Mouse (Mus musculus): Measurements from ENCODE around the gene Lipo1.
"Not testable (repeated sequence)": the region's sequence is repeated elsewhere in the genome, so short reads cannot be mapped to it uniquely, and the experiment has no call there.

The Lipo1 gene

DNA sequence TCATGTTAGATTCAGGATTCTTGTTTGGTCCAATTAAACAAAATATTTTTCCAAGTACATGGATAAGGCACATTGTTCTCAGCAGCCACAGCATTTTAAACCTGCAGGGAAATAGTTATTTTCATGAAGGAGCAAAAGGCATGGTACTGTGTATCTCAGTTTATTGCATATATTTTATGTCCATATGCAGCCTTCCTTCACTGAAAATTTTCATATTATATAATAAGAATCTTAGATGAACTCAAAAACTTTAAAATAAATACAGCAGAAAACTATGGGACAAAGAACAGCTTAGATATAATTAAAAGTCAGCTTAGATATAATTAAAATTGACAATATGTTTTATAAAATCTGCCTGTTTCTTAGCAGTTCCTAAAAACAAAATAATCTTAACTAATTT lies at the start of gene Lipo1:
Gene Lipo1, minus strand, starts transcription at position 101 of the 400 bp plus-strand sequence.
- DNase-seq (ENCODE audit: low spot score): not testable (repeated sequence)

DNA sequence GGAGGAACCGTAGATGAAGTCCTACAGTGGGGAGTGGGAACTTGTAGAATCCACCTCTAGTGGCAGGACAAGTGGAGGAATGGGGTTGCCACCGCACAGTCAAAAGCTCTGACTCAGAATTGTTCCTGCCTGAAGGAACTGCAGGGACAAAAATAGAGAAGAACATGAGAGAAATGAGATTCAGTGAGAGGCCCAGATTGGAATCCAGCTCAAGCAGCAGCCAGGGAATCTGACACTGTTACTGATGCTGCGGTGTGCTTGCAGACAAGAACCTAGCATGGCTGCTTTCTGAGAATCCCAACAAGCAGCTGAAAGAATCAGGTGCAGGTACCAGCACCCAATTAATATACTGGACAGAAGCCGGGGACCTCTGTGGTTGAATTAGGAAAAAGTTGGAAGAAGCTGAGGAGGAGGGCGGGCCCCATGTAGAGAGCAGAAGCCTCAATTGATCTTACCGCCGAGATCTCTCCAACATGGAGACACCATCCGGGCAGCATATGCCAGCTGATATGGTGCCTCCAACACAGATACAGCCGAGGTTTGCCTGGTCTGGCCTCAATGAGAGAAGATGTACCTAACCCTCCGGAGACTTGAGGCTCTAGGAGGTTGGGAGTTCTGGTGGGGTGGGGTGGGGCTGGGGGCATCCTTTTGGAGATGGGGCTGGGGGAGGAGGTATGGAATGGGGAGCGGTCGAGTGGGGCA lies 532 bp downstream of the Lipo1 start:
- no peak for DNase-seq (ENCODE audit: low spot score)

DNA sequence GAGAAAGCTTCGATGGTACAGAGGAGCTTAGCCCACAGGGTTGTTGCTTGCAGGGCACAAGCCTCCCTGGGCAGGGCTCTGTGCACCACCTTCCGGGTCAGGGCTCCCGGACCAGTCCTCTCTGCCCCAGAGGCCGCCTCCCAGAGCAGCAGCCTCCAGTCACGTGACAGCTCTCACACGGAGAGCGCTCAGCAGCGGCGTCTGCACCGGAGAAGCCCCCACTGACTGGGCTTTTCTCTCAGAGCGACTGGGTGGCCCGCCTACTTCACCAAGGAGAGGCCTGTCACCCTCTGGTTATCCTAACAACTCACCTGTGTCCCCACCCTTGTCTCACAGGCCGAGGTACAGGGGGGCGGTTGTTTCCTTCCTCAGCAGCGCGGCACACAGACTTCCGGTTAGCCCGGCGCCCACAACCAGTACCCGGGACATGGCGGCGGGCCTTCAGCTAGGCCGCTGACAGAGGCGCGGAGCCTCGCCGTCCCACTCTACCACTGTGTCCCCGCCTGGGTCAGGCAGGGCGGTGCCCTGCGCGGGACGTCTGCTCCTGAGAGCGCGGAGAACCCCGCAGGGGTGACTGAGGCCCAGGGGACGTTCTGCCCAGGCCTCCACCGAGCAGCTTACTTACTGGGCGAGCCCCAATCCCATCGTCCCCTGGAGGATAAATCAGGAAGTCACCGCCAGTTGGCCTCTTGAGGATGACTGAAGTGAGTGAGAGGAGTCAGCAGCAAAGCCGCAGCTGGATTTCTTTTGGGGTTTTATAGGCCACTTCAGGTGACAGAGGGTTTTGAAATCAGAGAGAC lies 25.8 kb downstream of the Lipo1 start, which contains the start of gene Lipo3:
Gene Lipo3, minus strand, starts transcription at position 665 of the 800 bp plus-strand sequence.
- peak; percentile 23 for DNase-seq (ENCODE audit: low spot score)

DNA sequence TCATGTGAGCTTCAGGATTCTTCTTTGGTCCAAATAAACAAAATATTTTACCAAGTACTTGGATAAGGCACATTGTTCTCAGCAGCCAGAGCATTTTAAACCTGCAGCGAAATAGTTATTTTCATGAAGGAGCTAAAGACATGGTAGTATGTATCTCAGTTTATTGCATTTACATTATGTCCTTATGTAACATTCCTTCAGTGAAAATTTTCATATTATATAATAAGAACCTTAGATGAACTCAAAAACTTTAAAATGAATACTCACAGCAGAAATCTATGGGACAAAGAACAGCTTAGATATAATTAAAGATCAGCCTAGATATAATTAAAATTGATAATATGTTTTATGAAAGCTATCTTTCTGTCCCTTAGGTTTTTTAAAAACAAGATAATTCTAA lies 36.0 kb downstream of the Lipo1 start, which contains the start of gene Lipo2:
Gene Lipo2, minus strand, starts transcription at position 101 of the 400 bp plus-strand sequence.
- DNase-seq (ENCODE audit: low spot score): not testable (repeated sequence)
